Mouse (Mus musculus): ENCODE measurements at regions not wholly inside any gene's neighbourhood (a gene's known extent, or its start where the extent isn't known, plus 50 kb on each side); places are given as distances from the start of the nearest gene placed in this dataset.

DNA sequence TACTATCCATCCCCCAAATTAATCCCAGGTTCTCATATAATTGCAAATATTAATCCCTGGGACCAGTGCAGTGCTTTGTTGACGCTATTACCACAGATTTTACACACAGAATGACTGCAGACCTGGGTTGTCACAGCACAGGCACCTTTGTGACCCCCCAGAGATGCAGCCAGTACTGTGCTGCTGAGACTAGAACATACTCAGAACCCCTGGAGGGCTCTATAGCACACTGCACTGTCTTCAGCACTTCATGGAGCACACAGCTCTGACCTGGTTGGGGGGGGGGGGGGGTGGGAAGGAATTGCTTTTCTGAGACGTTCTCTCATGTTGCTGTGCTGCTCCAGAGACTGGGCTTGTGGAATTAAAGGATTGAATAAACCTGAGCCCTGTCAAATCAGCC, 154.9 kb upstream of the Gm34302 start:
- no peaks in the 10 kb centered on the region for H3K9me3 ChIP-seq (replicated peaks)
- WGBS = 37% methylated on average over 2 of the region's 2 CpGs
- no peaks in the 10 kb centered on the region for H3K36me3 ChIP-seq
- DNase-seq (ENCODE audit: low spot score) = no peak
- H3K4me3 ChIP-seq = no peak overlapping the region
- no peaks in the 10 kb centered on the region for H3K4me1 ChIP-seq
- H3K27me3 ChIP-seq (ENCODE audit: low read depth, poor library complexity, severe bottlenecking) = no peaks in the 10 kb centered on the region
- no peak overlapping the region for H3K27ac ChIP-seq (replicated peaks)

DNA sequence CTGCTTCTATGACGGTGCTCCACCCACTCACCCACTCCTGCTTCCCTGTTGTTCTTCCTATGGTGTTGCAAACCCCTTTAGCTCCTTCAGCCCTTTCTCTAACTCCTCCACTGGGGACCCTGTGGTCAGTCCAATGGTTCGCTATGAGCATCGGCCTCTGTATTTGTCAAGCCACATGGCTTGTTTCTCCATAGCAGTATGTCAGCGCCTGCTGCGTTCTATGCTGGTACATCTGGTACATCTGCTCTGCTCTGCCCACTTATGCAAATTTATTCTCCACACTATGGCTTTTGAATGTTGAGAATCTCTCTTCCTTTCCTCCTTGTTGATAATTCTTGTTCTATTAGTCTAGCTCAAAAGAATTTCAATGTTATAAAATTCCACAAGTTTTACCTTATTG, 154.2 kb upstream of the Gm34302 start:
- 83% methylated on average over 5 of the region's 5 CpGs for WGBS
- no peaks in the 10 kb centered on the region for H3K27me3 ChIP-seq (ENCODE audit: low read depth, poor library complexity, severe bottlenecking)
- H3K9me3 ChIP-seq (replicated peaks) = no peaks in the 10 kb centered on the region
- H3K4me1 ChIP-seq = no peaks in the 10 kb centered on the region
- no peak overlapping the region for H3K4me3 ChIP-seq
- H3K36me3 ChIP-seq = no peaks in the 10 kb centered on the region
- DNase-seq (ENCODE audit: low spot score) = no peak
- H3K27ac ChIP-seq (replicated peaks) = no peak overlapping the region

DNA sequence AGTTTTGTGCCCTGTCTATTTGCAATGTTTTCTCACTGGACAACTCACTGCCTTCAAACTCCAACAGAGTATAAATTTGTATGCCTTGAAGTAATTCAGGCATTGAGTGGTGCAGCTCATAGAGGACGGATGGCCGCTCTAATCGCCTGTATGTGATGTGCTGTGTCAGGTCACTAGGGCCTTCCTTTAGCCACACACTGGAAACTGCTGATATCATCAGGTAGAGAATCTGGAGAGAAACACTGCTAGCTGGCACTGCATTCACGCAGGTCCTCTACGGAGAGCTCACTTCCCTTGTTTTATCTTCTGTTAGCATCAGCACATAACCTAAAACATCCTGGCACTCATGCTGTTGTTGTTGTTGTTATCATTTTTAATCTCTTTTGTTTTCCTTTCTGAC, 144.0 kb upstream of the Gm34302 start:
- Histone ChIP-seq H3K9me3 (replicated peaks) (no peaks in the 10 kb centered on the region), H3K4me1 (no peaks in the 10 kb centered on the region), H3K27ac (replicated peaks) (no peak overlapping the region), H3K36me3 (no peaks in the 10 kb centered on the region), H3K4me3 (no peak overlapping the region), H3K27me3 (ENCODE audit: low read depth, poor library complexity, severe bottlenecking) (no peaks in the 10 kb centered on the region)
- no peak for DNase-seq (ENCODE audit: low spot score)
- 89% methylated on average over 5 of the region's 5 CpGs for WGBS

DNA sequence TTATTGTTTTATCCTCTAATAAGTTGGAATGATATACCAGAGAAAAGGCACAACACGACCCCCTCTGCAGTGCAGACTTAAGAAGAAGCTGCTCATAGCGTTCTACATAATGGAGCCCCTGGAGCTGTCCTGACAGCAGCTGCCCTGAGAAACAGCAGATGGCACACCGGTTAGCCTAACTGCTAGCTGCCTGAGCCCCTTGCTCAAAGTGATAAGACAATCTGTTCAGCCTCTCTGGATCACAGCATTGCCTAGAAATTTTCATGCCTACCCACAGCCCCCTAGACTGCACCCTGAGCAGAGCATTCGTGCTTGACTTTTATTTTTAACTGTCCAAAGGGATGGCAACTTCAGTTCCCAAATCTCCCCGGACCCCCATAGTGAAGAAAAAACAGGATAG, 132.4 kb upstream of the Gm34302 start:
- Histone ChIP-seq H3K4me1 (peaks cover 7% of the 10 kb centered on the region; the same call in 1 of the 2 replicates), H3K9me3 (replicated peaks) (no peaks in the 10 kb centered on the region), H3K4me3 (no peak overlapping the region), H3K36me3 (no peaks in the 10 kb centered on the region), H3K27ac (replicated peaks) (no peak overlapping the region), H3K27me3 (ENCODE audit: low read depth, poor library complexity, severe bottlenecking) (no peaks in the 10 kb centered on the region)
- no peak for DNase-seq (ENCODE audit: low spot score)
- WGBS = 34% methylated on average over 5 of the region's 5 CpGs

DNA sequence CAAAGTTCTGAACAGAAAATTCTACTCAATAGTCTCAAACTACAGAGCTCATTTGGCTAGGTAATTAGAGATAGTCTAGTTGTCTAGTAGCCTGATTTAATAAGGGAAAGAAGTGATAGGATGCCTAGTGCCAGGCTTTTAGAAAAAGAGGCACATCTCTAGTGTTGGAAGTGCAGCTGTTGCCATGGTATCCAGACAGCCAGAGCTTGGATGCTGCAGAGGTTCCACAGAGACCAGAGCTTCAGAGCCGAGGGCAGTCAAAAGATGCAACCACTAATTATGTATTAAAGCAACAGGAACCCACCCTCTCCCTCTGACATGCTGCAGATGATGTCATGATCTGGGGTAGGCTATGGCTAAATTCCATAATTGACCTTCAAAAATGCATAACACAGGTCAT, 130.0 kb upstream of the Gm34302 start:
- Histone ChIP-seq H3K27me3 (ENCODE audit: low read depth, poor library complexity, severe bottlenecking) (no peaks in the 10 kb centered on the region), H3K27ac (replicated peaks) (no peak overlapping the region), H3K9me3 (replicated peaks) (no peaks in the 10 kb centered on the region), H3K4me3 (no peak overlapping the region), H3K36me3 (no peaks in the 10 kb centered on the region), H3K4me1 (peaks cover 15% of the 10 kb centered on the region; the same call in 1 of the 2 replicates)
- 58% methylated on average over 1 of the region's 1 CpGs for WGBS
- no peak for DNase-seq (ENCODE audit: low spot score)

DNA sequence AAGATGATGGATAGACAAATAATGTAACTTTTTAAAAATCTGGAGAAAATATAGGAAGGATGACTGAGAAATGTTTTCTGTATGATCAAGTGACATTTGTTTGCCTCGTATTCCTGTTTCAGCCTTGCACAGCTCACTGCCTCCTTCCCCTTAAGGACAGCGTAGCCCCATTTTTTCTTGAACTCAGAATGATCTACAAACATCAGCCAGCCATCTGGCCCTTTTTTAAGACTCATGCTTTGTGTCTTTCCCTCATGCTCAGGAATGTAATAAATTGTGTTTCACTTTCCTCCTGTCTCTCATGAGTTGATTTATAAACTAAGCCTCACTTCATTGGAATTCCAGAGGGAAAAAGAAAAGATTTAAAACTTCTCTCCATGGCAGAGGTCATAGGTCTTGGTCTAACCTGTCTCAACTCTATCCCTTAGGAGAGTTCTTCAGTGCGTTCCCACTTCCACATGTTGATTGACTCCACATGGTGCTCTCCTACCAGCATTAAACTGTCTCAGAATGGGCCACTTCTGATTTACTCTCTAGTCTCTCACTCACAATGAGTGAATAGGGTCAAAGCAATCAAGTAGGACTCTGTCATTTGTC, 129.2 kb upstream of the Gm34302 start:
- WGBS = 77% methylated on average over 3 of the region's 3 CpGs
- no peak overlapping the region for H3K4me3 ChIP-seq
- no peaks in the 10 kb centered on the region for H3K9me3 ChIP-seq (replicated peaks)
- H3K27ac ChIP-seq (replicated peaks) = no peak overlapping the region
- no peaks in the 10 kb centered on the region for H3K27me3 ChIP-seq (ENCODE audit: low read depth, poor library complexity, severe bottlenecking)
- peaks cover 15% of the 10 kb centered on the region; the same call in 1 of the 2 replicates for H3K4me1 ChIP-seq
- no peak for DNase-seq (ENCODE audit: low spot score)
- no peaks in the 10 kb centered on the region for H3K36me3 ChIP-seq

GRCm38 (mm10) chr3:63610113-63610919, 126.6 kb upstream of the Gm34302 start:
- WGBS = 44% methylated on average over 5 of the region's 5 CpGs

DNA sequence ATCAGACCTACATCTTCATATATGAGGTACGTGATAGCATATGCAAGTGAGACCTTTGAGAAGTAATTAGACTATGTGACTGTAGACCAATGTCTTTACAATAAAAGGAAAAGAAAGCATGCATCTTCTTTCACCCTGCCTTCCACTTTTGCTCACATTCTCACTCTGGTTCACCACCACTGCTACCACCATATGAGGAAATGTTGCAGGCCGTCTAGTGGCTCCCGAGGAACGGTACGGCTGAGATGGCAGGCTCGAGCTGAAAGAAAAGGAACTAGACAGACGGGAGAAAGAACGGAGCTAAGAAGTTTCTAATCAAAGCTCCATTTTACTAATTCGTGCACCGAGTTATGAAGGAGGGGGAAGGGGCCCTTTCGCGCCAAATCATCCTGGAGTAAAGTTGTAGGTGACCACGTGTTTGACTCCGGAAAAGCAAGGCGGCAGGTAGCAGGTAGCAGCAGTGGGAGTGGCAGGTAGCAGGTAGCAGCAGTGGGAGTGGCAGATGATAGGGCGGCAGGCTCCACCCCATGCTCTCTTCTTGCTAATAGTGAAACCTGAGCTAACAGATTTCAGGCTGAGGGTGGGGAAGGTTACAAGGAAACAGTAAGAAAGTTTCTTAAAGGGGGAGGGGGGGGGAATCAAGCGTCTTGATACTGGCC, 125.9 kb upstream of the Gm34302 start:
- Histone ChIP-seq H3K4me3 (no peak overlapping the region), H3K27ac (replicated peaks) (no peak overlapping the region), H3K27me3 (ENCODE audit: low read depth, poor library complexity, severe bottlenecking) (no peaks in the 10 kb centered on the region), H3K9me3 (replicated peaks) (no peaks in the 10 kb centered on the region), H3K4me1 (peaks cover 11% of the 10 kb centered on the region; the same call in 1 of the 2 replicates), H3K36me3 (no peaks in the 10 kb centered on the region)
- WGBS = 26% methylated on average over 17 of the region's 17 CpGs
- DNase-seq (ENCODE audit: low spot score) = no peak

More at GRCm38 (mm10) chr3:63610113-63610919, 126.6 kb upstream of the Gm34302 start:
- Histone ChIP-seq H3K27ac (replicated peaks) (no peak overlapping the region), H3K36me3 (no peaks in the 10 kb centered on the region), H3K4me1 (peaks cover 11% of the 10 kb centered on the region; the same call in 1 of the 2 replicates), H3K27me3 (ENCODE audit: low read depth, poor library complexity, severe bottlenecking) (no peaks in the 10 kb centered on the region), H3K9me3 (replicated peaks) (no peaks in the 10 kb centered on the region), H3K4me3 (no peak overlapping the region)
- no peak for DNase-seq (ENCODE audit: low spot score)

DNA sequence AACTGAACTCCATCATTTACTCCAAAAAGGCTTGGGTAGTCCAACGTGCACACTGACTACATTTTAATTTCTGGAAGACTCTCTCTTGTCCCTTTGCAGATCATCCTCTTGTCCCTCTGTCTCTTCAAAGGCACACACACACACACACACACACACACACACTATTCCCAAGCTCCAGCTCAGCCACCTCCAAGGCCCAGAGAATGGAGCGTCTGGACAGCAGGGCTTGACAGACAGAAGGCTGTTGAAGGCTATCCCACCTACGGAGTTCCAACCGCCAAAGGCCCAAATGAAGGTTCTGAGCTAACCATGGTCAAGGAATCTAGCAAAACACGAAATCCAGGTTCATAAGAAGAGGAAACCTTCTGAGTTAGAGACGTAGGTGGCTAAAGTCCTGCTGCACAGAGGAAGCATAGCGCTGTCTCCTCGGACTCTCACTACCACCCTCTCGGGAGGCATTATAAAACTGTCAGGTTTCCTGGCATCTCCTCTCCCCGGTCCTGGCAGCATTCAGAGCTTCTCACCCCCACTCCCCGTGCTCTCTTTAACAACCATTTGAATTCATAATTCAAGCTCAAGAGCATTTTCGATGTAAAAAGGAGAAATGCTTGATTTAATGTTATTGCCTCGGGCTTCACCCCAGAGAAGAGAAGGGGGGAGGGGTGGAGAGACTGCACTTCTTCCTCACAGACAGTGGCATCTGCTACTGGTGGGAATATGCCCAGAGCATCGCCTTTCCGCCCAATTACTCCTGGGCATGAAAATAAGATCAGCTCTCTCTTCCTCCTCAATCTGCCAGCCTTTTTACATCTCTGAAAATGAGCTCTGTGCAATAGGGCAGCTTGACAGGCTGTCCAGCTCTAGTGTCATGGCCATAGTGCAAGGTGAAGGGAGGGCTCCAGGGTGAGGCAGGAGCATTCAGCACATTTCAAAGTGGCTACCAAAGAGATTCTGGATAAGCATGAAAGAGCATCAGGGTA, 99.3 kb upstream of the Gm34302 start:
- Histone ChIP-seq H3K36me3 (no peaks in the 10 kb centered on the region), H3K4me3 (no peak overlapping the region), H3K9me3 (replicated peaks) (no peaks in the 10 kb centered on the region), H3K27ac (replicated peaks) (no peak overlapping the region), H3K4me1 (no peaks in the 10 kb centered on the region), H3K27me3 (ENCODE audit: low read depth, poor library complexity, severe bottlenecking) (no peaks in the 10 kb centered on the region)
- 90% methylated on average over 15 of the region's 15 CpGs for WGBS
- no peak for DNase-seq (ENCODE audit: low spot score)

DNA sequence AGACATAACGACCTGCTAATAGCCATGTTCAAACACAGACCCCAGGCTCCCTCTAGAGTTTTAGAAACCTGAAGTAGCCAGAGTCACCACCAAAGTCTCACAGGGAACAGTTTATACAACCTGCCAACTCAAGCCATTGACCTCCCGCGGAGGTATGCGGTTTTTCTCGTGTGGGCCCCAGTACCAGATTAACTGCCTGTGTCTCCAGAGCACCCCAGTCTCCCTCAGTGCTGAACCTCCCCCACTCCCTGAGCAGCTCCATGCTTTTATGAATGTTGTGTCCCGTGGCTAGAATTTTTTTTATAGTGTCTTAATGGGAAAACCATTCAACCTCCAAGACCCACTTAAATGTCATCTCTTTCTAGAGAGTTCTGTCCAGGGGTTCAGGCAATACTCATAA, 98.5 kb upstream of the Gm34302 start:
- no peak overlapping the region for H3K27ac ChIP-seq (replicated peaks)
- no peaks in the 10 kb centered on the region for H3K4me1 ChIP-seq
- H3K4me3 ChIP-seq = no peak overlapping the region
- H3K36me3 ChIP-seq = no peaks in the 10 kb centered on the region
- WGBS = 77% methylated on average over 6 of the region's 6 CpGs
- H3K27me3 ChIP-seq (ENCODE audit: low read depth, poor library complexity, severe bottlenecking) = no peaks in the 10 kb centered on the region
- no peak for DNase-seq (ENCODE audit: low spot score)
- no peaks in the 10 kb centered on the region for H3K9me3 ChIP-seq (replicated peaks)

DNA sequence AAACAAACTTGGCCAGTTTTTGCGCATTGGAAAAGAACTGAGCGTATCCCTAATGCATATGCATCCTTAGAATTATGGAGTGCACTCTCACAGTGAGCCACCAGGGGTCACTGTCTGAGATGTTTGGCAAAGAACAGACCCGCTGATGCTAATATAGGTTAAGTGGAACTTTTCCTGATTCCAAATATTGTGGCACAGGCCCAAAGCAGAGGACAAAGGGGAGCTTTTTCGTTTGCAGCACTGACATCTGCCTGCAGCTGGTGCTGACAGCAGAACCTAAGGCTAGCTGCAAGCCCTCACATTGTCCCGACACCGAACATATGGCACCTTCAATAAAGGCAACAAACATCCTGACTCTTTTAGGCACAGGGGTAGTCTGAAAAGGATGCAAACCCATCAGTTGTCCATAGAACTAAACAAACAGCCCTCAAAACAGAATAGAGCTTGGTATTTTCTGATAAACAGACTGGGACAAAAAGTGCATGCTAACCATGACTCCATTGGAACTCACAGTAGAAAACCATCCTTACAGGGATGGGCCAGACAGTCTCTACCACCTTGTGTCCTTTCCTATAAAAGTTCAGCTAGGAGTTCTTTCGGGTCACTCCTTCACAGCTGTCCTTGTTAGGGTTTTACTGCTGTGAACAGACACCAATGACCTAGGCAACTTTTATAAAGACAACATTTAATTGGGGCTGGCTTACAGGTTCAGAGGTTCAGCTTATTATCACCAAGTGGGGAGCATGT, 87.1 kb upstream of the Gm34302 start:
- WGBS = 61% methylated on average over 7 of the region's 7 CpGs
- no peak overlapping the region for H3K4me3 ChIP-seq
- DNase-seq (ENCODE audit: low spot score) = peak; percentile 73
- H3K27me3 ChIP-seq (ENCODE audit: low read depth, poor library complexity, severe bottlenecking) = no peaks in the 10 kb centered on the region
- H3K4me1 ChIP-seq = peaks cover 10% of the 10 kb centered on the region; the same call in 1 of the 2 replicates
- H3K27ac ChIP-seq (replicated peaks) = no peak overlapping the region
- no peaks in the 10 kb centered on the region for H3K36me3 ChIP-seq
- no peaks in the 10 kb centered on the region for H3K9me3 ChIP-seq (replicated peaks)

- 100% methylated on average over 1 of the region's 1 CpGs for WGBS
- DNase-seq (ENCODE audit: low spot score) = no peak
- no peaks in the 10 kb centered on the region for H3K9me3 ChIP-seq (replicated peaks)
- peaks cover 10% of the 10 kb centered on the region; the same call in 1 of the 2 replicates for H3K4me1 ChIP-seq
- H3K36me3 ChIP-seq = no peaks in the 10 kb centered on the region
- no peak overlapping the region for H3K27ac ChIP-seq (replicated peaks)
- no peaks in the 10 kb centered on the region for H3K27me3 ChIP-seq (ENCODE audit: low read depth, poor library complexity, severe bottlenecking)
- no peak overlapping the region for H3K4me3 ChIP-seq
These were observed 86.4 kb upstream of the Gm34302 start for GRCm38 (mm10) chr3:63570082-63570481.

All from midbrain, embryonic 10.5 days (tissue).